Mouse (Mus musculus) stomach, embryonic 16.5 days (tissue): ENCODE measurements around the gene Kcnma1. TPM values are rescaled to one million over a fixed set of nuclear protein-coding genes. Genes with fewer than 3 reads are reported as not detected.

Source experiments
- ATAC-seq: fragments of 200-750 bp; cut with Nextera tagmentation; 2 replicates; pipeline ENCODE4 v1.8.0; 2017; ENCODE audit warnings: moderate number of reproducible peaks, moderate TSS enrichment; ENCODE audit not compliant: insufficient read depth, low FRiP score
- H3K27ac ChIP-seq: fragments of 300-500 bp; sonication (generic); 2 replicates; pipeline ENCODE4 v1.5.1; 2014; ENCODE audit warnings: low read length
- H3K27me3 ChIP-seq: fragments of 300-500 bp; sonication (generic); 2 replicates; pipeline ENCODE4 v1.6.1; 2014; ENCODE audit warnings: low read length, control low read depth, mixed read lengths; ENCODE audit not compliant: control insufficient read depth, insufficient read depth
- H3K36me3 ChIP-seq: fragments of 300-500 bp; sonication (generic); 2 replicates; pipeline ENCODE4 v1.6.1; 2014; ENCODE audit warnings: low read length; ENCODE audit not compliant: control insufficient read depth, insufficient read depth
- H3K4me1 ChIP-seq: fragments of 300-500 bp; sonication (generic); 2 replicates; pipeline ENCODE4 v1.6.1; 2014; ENCODE audit warnings: low read length, control low read depth, mixed read lengths; ENCODE audit not compliant: control insufficient read depth, insufficient read depth
- H3K4me2 ChIP-seq: fragments of 300-500 bp; sonication (generic); 2 replicates; pipeline ENCODE4 v1.6.1; 2014; ENCODE audit warnings: low read depth, low read length, mixed read lengths
- H3K4me3 ChIP-seq: fragments of 300-500 bp; sonication (generic); replicated peaks from 2 replicates; pipeline ENCODE4 v1.5.1; 2014; ENCODE audit warnings: mild to moderate bottlenecking, low read length
- H3K9ac ChIP-seq: fragments of 300-500 bp; sonication (generic); 2 replicates; pipeline ENCODE4 v1.6.1; 2014; ENCODE audit warnings: low read length
- H3K9me3 ChIP-seq: fragments of 300-500 bp; sonication (generic); replicated peaks from 2 replicates; pipeline ENCODE4 v1.6.1; 2016; ENCODE audit warnings: low read length, control low read depth; ENCODE audit not compliant: control insufficient read depth
- WGBS: fragments of 180-500 bp; shearing (Covaris S2); extraction: QIAGEN DNeasy Blood & Tissue Kit; methylation state at CpG from one replicate; pipeline ENCODE4 v1.1.7; 2014; 5-methylcytosine and 5-hydroxymethylcytosine counted together
- polyA plus RNA-seq: library from polyadenylated mRNA; unstranded; fragments of >200 nt; fragmentation: Nextera tagmentation; extraction: Ambion mirVana; gene quantifications from 2 replicates; pipeline ENCODE4 v1.2.1, GENCODE M21; 2015

Gene Kcnma1
- polyA plus RNA-seq, 1 experiment from 2014 or later, result 13.4 TPM

DNA sequence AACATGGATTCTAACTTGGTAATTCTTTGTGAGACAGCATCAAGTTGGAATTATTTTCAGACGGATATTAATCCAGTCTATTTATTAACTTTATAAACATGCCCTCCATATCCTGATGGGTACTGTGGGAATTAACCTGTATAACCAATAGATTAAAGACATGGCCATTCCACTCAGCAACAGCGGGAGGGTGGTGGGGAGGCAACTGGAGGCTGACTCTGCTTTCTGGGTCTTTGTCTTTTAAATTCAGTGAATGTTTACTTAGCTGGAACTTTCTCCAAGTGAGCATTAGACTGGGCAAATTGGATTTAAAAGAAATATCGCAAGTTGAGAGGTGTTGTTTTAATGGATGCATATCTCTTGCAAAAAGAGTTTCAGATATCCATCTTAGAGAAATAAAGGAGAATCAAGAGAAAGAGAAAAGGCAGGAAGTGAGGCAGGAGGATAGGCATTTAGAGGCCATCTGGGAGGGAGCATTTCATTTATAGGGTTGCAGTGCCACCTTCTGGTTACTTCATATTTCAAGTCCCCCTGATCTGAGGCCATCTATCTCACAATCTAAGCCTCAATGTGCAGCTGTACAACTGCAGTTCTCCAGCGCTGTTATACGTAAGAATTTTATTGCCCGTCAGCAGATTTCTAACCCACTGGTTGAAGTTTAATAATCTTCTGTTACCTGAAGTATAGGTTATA, 613.4 kb downstream of the Kcnma1 start:
- H3K9me3 ChIP-seq, result no peaks in the 10 kb centered on the region
- H3K9ac ChIP-seq, result no peak overlapping the region
- no peak overlapping the region for H3K4me2 ChIP-seq
- 0 out of 2 replicates have a peak, but pooled peaks cover 3% of the 10 kb centered on the region for H3K4me1 ChIP-seq
- H3K36me3 ChIP-seq, result no peaks in the 10 kb centered on the region
- WGBS, result 10% methylated on average over 6 of the region's 6 CpGs
- H3K27ac ChIP-seq, result no peak overlapping the region
- no peaks in the 10 kb centered on the region for H3K27me3 ChIP-seq
- ATAC-seq, result peak; percentile 62; the same call in 1 of the 2 replicates
- H3K4me3 ChIP-seq, result no peak overlapping the region

DNA sequence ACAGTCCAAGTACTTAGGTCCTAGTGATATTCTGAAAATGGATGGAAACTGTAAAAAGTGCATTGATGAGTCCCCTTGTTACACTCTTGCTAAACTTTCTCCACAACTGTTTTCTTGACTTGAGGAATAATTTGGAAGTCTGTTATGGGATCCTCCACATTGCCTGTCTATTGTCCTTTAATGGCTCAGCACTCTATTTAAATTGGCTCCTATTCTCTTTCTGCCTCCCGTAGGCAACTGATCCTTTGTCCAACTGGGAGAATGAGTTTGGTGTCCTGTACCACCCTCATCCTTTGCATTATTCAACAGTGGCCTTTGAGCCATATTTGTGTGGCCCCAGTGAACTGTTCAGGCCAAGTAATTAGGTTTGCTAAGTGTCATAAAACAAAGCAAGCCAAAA, 616.6 kb downstream of the Kcnma1 start:
- no peaks in the 10 kb centered on the region for H3K36me3 ChIP-seq
- no peak for ATAC-seq
- H3K27me3 ChIP-seq, result no peaks in the 10 kb centered on the region
- no peak overlapping the region for H3K4me3 ChIP-seq
- no peak overlapping the region for H3K9ac ChIP-seq
- WGBS, result 88% methylated on average over 1 of the region's 1 CpGs
- H3K9me3 ChIP-seq, result no peaks in the 10 kb centered on the region
- H3K4me2 ChIP-seq, result no peak overlapping the region
- H3K4me1 ChIP-seq, result 0 out of 2 replicates have a peak, but pooled peaks cover 3% of the 10 kb centered on the region
- no peak overlapping the region for H3K27ac ChIP-seq

DNA sequence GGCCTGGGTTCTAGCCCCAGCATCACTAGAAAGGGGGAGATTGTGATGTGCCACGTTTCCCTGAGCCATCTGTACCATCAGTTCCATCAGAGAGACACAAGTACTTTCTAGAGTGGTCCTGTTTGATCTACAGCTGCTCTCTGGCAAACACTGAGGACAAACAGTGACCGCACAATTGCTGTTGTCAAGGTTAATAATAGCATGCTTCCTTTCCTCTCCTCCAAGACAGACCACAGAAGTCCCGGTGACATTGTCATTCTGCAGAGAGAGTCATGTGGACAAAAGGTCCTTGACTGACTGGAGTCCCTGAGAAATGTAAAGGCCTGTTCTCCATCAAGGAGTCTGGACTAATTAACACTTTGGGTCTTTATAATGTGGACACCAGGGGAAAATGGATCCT, 622.7 kb downstream of the Kcnma1 start:
- 56% methylated on average over 3 of the region's 3 CpGs for whole genome bisulfite sequencing

GRCm38 (mm10) chr14:23390768-23391167, 623.5 kb downstream of the Kcnma1 start:
- no peak overlapping the region for H3K27ac ChIP-seq
- 0 out of 2 replicates have a peak, but pooled peaks cover 6% of the 10 kb centered on the region for H3K4me1 ChIP-seq
- ATAC-seq, result no peak
- no peak overlapping the region for H3K4me2 ChIP-seq
- H3K27me3 ChIP-seq, result no peaks in the 10 kb centered on the region
- H3K9ac ChIP-seq, result no peak overlapping the region
- no peaks in the 10 kb centered on the region for H3K36me3 ChIP-seq
- 72% methylated on average over 5 of the region's 5 CpGs for WGBS
- no peaks in the 10 kb centered on the region for H3K9me3 ChIP-seq
- H3K4me3 ChIP-seq, result no peak overlapping the region

More for the DNA sequence above, 622.7 kb downstream of the Kcnma1 start:
- H3K4me1 ChIP-seq, result 0 out of 2 replicates have a peak, but pooled peaks cover 6% of the 10 kb centered on the region
- no peak overlapping the region for H3K9ac ChIP-seq
- H3K27me3 ChIP-seq, result no peaks in the 10 kb centered on the region
- no peak for ATAC-seq
- H3K36me3 ChIP-seq, result no peaks in the 10 kb centered on the region
- no peak overlapping the region for H3K4me3 ChIP-seq
- H3K27ac ChIP-seq, result no peak overlapping the region
- no peak overlapping the region for H3K4me2 ChIP-seq
- H3K9me3 ChIP-seq, result no peaks in the 10 kb centered on the region

DNA sequence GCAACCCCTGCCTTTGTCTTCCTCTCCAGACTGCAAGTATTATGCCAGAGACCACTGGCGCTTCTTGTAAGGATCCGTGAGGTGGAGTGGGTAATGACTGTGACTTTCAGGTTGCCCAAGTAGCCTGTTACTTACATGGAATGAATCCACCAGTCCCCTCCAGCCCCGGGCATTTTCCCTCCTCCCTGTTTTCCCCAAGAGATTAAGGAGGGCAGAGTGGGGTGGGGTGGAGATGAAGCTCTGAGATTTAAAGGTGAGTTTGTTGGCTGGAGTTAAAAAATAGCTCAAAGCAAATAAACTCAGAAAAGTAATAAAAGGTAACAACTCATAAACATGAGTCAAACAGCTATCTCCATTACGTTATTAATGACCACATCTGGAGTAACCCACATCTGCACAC, 624.1 kb downstream of the Kcnma1 start:
- Histone ChIP-seq H3K27me3 (no peaks in the 10 kb centered on the region), H3K9me3 (no peaks in the 10 kb centered on the region), H3K4me3 (no peak overlapping the region), H3K4me1 (0 out of 2 replicates have a peak, but pooled peaks cover 6% of the 10 kb centered on the region), H3K4me2 (no peak overlapping the region), H3K36me3 (no peaks in the 10 kb centered on the region), H3K9ac (no peak overlapping the region), H3K27ac (no peak overlapping the region)
- WGBS, result 44% methylated on average over 4 of the region's 4 CpGs
- ATAC-seq, result no peak

DNA sequence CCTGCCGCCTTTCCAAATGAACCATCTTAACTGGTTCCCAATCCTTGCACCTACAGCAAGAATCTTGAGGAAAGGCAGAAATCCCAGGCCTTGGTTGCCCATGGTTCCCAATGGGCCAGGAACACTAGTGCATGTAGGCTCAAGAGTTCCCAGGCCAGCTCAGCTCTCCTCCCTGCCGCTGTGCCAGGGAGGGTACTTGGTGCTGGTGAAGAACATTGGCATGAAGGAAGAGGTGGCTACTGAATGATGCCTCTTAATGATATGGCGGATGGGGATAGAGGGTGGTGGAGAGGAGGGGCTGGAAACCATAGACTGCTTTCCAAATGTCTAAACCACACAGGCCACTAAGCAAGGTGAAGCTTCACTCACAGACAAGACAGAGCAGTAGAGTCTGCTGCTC, 627.5 kb downstream of the Kcnma1 start:
- no peak for ATAC-seq
- 93% methylated on average over 3 of the region's 3 CpGs for WGBS

GRCm38 (mm10) chr14:23385776-23386608, 628.3 kb downstream of the Kcnma1 start:
- Histone ChIP-seq H3K27ac (no peak overlapping the region), H3K27me3 (no peaks in the 10 kb centered on the region), H3K4me3 (no peak overlapping the region), H3K4me2 (no peak overlapping the region), H3K4me1 (0 out of 2 replicates have a peak, but pooled peaks cover 6% of the 10 kb centered on the region), H3K36me3 (no peaks in the 10 kb centered on the region), H3K9me3 (no peaks in the 10 kb centered on the region), H3K9ac (no peak overlapping the region)
- 53% methylated on average over 11 of the region's 11 CpGs for WGBS
- no peak for ATAC-seq

More for the DNA sequence above, 627.5 kb downstream of the Kcnma1 start:
- H3K36me3 ChIP-seq, result no peaks in the 10 kb centered on the region
- H3K9me3 ChIP-seq, result no peaks in the 10 kb centered on the region
- H3K27me3 ChIP-seq, result no peaks in the 10 kb centered on the region
- H3K4me2 ChIP-seq, result no peak overlapping the region
- H3K9ac ChIP-seq, result no peak overlapping the region
- H3K27ac ChIP-seq, result no peak overlapping the region
- no peak overlapping the region for H3K4me3 ChIP-seq
- 0 out of 2 replicates have a peak, but pooled peaks cover 6% of the 10 kb centered on the region for H3K4me1 ChIP-seq

- Histone ChIP-seq H3K4me2 (no peak overlapping the region), H3K36me3 (no peaks in the 10 kb centered on the region), H3K4me3 (no peak overlapping the region), H3K27me3 (no peaks in the 10 kb centered on the region), H3K4me1 (no peaks in the 10 kb centered on the region; the same call in 1 of the 2 replicates), H3K9me3 (no peaks in the 10 kb centered on the region), H3K9ac (no peak overlapping the region), H3K27ac (no peak overlapping the region)
- no peak for ATAC-seq
- WGBS, result 41% methylated on average over 6 of the region's 6 CpGs
These were observed 635.8 kb downstream of the Kcnma1 start for GRCm38 (mm10) chr14:23378351-23379087.
